Mouse (Mus musculus) ES-Bruce4 (cell line): ENCODE measurements around the gene Apold1.

Source experiments
- CTCF ChIP-seq: IDR thresholded peaks from one replicate; pipeline ENCODE4 v1.8.1; 2011; ENCODE audit warnings: low read depth, low read length
- EP300 ChIP-seq: IDR thresholded peaks from 2 replicates; pipeline ENCODE4 v1.6.1; 2011; ENCODE audit warnings: low read depth, low read length; ENCODE audit not compliant: insufficient read depth
- POLR2A ChIP-seq: IDR thresholded peaks from one replicate; pipeline ENCODE4 v1.8.1; 2011; ENCODE audit warnings: low read length; ENCODE audit not compliant: insufficient read depth

GRCm38 (mm10) chr6:134946054-134946453 is 35.5 kb upstream of the Apold1 start:
- TF ChIP-seq EP300, result no peak
- no peak for TF ChIP-seq CTCF
- no peak for TF ChIP-seq POLR2A
